Mouse (Mus musculus): ENCODE measurements around the gene Gm867. TPM values are rescaled to one million over a fixed set of nuclear protein-coding genes. Genes with fewer than 3 reads are reported as not detected.

Gene Gm867
- polyA plus RNA-seq, 1 experiment from 2014 or later = 0.39 TPM

DNA sequence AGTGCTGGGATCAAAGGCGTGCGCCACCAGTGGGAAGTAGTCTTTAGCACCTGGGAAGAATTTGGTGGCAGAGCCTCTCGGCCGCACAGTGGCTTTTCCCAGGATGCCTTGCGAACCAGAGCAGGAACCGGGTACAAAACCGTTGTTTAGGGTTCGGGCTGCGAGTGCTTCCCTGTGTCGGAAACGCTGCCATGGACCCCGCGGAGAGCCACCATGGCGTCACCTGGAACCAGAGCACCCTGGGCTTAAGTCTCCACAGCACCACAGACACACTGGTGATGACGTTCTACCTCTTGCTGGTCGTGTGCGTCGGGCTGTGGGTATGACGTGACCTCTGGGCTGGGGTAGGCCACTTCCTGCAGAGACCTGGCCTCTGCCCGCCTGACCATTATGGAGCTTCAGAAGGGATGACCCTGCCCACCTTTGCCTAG lies 13.9 kb upstream of the Gm867 start, which contains the start of gene Gm5134:
Gene Gm5134, plus strand, starts transcription at position 134 of the 431 bp plus-strand sequence.
- Histone ChIP-seq H3K36me3 (ENCODE audit: insufficient read depth, low read length) (no peaks in the 10 kb centered on the region), H3K9ac (ENCODE audit: low read depth, low read length) (no peak within 1 kb of the TSS), H3K27ac (no peak within 1 kb of the TSS), H3K9me3 (replicated peaks; ENCODE audit: low read length) (no peaks in the 10 kb centered on the region), H3K4me2 (ENCODE audit: low read length) (peak within 1 kb of the TSS; percentile 27; the same call in 1 of the 2 replicates), H3K4me3 (replicated peaks; ENCODE audit: low read depth, low read length) (no peak within 1 kb of the TSS), H3K4me1 (replicated peaks; ENCODE audit: insufficient read depth, low read length) (peaks cover 12% of the 10 kb centered on the region; the same call in 1 of the 2 replicates), H3K27me3 (ENCODE audit: insufficient read depth, low read length) (no peaks in the 10 kb centered on the region)
- TF ChIP-seq CTCF (IDR thresholded peaks at IDR 0.05; ENCODE audit: low read depth) = no peak
- DNase-seq (ENCODE audit: low spot score) = no peak
- no peak for ATAC-seq (replicated peaks; ENCODE audit: low FRiP score, low read depth)
- WGBS = 24% methylated on average over 20 of the region's 20 CpGs

DNA sequence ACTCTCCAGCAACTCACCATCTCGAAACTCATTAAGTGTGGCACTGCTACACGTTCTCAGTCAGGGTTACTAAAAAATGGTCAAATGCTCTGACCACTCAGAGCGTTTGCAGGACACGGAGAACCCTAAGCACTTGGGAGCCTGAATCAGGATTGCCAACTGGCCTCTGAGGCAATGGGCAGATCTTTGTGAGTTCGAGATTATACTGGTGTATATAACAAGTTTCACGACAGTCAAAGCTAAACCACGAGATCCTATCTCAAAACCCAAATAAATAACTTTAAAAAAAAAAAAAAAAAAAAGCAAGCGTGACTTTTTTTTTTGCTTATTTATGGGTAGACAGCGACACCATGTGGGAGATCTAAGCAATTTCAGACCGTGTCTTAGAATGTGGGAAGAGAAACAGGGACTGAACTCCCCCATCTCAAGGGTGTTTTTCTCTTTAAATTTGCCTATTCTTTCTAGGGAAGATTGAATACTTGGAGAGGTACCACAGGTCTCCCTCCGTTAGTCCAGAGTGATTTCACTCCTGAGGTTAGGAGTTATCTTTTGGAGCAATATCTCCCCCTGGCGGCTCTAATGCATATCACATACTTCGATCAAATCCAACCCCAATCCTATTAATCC lies 11.1 kb upstream of the Gm867 start:
- Histone ChIP-seq H3K4me2 (ENCODE audit: low read length) (peak overlapping the region; percentile 85), H3K36me3 (ENCODE audit: insufficient read depth, low read length) (no peaks in the 10 kb centered on the region), H3K27ac (no peak overlapping the region), H3K9ac (ENCODE audit: low read depth, low read length) (peak overlapping the region; percentile 53; the same call in 1 of the 2 replicates), H3K27me3 (ENCODE audit: insufficient read depth, low read length) (no peaks in the 10 kb centered on the region), H3K4me3 (replicated peaks; ENCODE audit: low read depth, low read length) (peak overlapping the region; percentile 44), H3K9me3 (replicated peaks; ENCODE audit: low read length) (no peaks in the 10 kb centered on the region), H3K4me1 (replicated peaks; ENCODE audit: insufficient read depth, low read length) (peaks cover 12% of the 10 kb centered on the region; the same call in 1 of the 2 replicates)
- WGBS = 3% methylated on average over 13 of the region's 13 CpGs
- no peak for ATAC-seq (replicated peaks; ENCODE audit: low FRiP score, low read depth)
- peak; percentile 81 for TF ChIP-seq CTCF (IDR thresholded peaks at IDR 0.05; ENCODE audit: low read depth)
- DNase-seq (ENCODE audit: low spot score) = peak; percentile 77

DNA sequence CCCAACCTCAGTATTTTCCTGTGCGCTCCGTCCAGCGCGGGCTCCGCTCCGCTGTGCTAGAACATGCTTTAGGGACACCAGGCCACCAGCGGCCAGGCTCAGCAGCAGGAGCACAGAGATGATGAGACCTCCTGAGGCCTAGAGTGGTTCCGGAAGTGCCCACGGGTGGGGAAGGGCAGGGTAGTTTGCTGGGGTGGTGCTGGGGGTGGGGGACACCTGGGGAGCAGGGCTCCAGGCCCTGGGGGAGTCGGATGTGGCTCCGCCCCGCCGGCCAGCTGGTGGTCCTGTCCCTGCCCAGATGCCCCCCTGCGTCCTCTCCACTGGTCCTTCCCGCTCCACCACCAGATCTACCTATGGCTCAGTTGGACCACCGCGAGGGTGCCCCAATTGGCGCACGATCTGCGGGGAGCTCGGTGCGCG lies 10.3 kb upstream of the Gm867 start:
- Histone ChIP-seq H3K9ac (ENCODE audit: low read depth, low read length) (peak overlapping the region; percentile 53; the same call in 1 of the 2 replicates), H3K4me2 (ENCODE audit: low read length) (peak overlapping the region; percentile 85), H3K27ac (no peak overlapping the region), H3K9me3 (replicated peaks; ENCODE audit: low read length) (no peaks in the 10 kb centered on the region), H3K36me3 (ENCODE audit: insufficient read depth, low read length) (no peaks in the 10 kb centered on the region), H3K4me3 (replicated peaks; ENCODE audit: low read depth, low read length) (peak overlapping the region; percentile 44), H3K4me1 (replicated peaks; ENCODE audit: insufficient read depth, low read length) (peaks cover 12% of the 10 kb centered on the region; the same call in 1 of the 2 replicates), H3K27me3 (ENCODE audit: insufficient read depth, low read length) (no peaks in the 10 kb centered on the region)
- TF ChIP-seq CTCF (IDR thresholded peaks at IDR 0.05; ENCODE audit: low read depth) = no peak
- WGBS = 3% methylated on average over 23 of the region's 23 CpGs
- ATAC-seq (replicated peaks; ENCODE audit: low FRiP score, low read depth) (peak; percentile 79; the same call in 1 of the 2 replicates), DNase-seq (ENCODE audit: low spot score) (peak; percentile 61)

DNA sequence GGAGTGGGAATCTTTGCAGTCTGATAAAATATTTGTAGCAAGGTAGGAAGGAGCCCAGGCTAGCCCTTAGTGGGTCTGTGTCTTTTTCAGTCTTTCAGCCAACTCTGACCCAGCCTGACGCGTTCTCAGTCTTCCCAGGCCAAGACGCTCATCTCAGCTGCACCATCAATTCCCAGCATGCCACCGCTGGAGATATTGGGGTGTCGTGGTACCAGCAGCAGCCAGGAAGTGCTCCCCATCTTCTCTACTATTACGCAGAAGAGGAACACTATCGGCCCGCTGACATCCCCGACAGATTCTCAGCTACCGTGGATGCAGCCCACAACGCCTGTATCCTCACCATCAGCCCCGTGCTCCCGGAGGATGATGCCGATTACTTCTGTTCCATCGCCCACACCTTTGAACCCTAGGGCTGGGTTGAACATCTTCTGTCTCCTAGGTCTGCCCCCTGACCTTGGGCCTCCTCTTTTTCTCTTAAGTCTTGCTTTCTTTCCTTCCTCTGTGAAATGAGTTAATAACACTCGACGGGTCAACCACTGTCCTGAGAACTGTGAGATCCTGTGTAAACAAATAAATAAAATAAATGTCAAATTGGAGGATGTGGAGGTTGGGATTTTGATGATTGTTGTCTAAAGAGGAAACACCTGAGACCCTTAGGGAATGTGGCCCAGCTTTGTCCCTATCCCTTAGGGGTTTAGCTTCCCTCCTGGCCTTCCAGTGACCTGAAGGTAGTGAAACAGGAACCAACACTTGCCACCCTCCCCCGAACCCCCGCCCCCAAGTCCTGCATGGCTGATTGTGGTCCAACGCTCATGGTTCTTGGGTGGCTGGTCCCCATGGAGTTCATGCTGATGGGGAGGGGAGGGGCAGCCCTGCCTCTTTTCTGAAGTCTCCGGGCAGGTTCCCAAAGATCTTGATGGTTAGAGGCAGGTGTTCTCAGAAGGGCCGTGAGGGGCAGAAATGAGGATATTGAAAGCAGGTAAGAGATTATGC lies 8.9 kb upstream of the Gm867 start:
- no peaks in the 10 kb centered on the region for H3K27me3 ChIP-seq (ENCODE audit: insufficient read depth, low read length)
- TF ChIP-seq CTCF (IDR thresholded peaks at IDR 0.05; ENCODE audit: low read depth) = no peak
- peaks cover 12% of the 10 kb centered on the region; the same call in 1 of the 2 replicates for H3K4me1 ChIP-seq (replicated peaks; ENCODE audit: insufficient read depth, low read length)
- DNase-seq (ENCODE audit: low spot score) (no peak), ATAC-seq (replicated peaks; ENCODE audit: low FRiP score, low read depth) (no peak; the same call in 1 of the 2 replicates)
- no peaks in the 10 kb centered on the region for H3K9me3 ChIP-seq (replicated peaks; ENCODE audit: low read length)
- H3K9ac ChIP-seq (ENCODE audit: low read depth, low read length) = peak overlapping the region; percentile 27; the same call in 1 of the 2 replicates
- WGBS = 57% methylated on average over 22 of the region's 22 CpGs
- H3K4me2 ChIP-seq (ENCODE audit: low read length) = 0 out of 2 replicates have a peak overlapping the region, but pooled peaks have one; percentile 3
- no peak overlapping the region for H3K4me3 ChIP-seq (replicated peaks; ENCODE audit: low read depth, low read length)
- no peaks in the 10 kb centered on the region for H3K36me3 ChIP-seq (ENCODE audit: insufficient read depth, low read length)
- H3K27ac ChIP-seq = no peak overlapping the region

DNA sequence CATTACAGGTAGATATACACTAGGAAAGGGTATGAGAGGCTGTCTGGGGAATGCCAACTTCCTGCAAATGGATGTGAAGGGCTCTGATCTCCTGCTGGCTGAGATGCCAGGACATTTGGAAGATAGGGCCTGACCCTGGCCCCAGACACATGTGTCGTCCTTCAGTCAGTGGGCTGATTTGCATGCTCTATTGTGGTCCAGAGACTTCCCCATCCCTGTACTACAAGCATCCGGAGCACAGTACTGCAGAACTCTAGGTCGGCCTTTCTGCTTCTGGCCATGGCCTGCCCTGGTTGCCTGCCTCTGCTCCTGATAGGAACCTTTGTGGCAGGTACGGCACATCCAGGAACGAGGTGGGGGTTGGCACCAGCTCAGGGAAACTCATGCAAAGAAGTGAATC lies 7.6 kb upstream of the Gm867 start:
- Histone ChIP-seq H3K4me1 (replicated peaks; ENCODE audit: insufficient read depth, low read length) (peaks cover 18% of the 10 kb centered on the region; the same call in 1 of the 2 replicates), H3K9ac (ENCODE audit: low read depth, low read length) (no peak overlapping the region), H3K36me3 (ENCODE audit: insufficient read depth, low read length) (no peaks in the 10 kb centered on the region), H3K4me2 (ENCODE audit: low read length) (no peak overlapping the region), H3K9me3 (replicated peaks; ENCODE audit: low read length) (no peaks in the 10 kb centered on the region), H3K27me3 (ENCODE audit: insufficient read depth, low read length) (no peaks in the 10 kb centered on the region), H3K4me3 (replicated peaks; ENCODE audit: low read depth, low read length) (no peak overlapping the region), H3K27ac (no peak overlapping the region)
- 81% methylated on average over 5 of the region's 5 CpGs for WGBS
- no peak for TF ChIP-seq CTCF (IDR thresholded peaks at IDR 0.05; ENCODE audit: low read depth)
- DNase-seq (ENCODE audit: low spot score) (no peak), ATAC-seq (replicated peaks; ENCODE audit: low FRiP score, low read depth) (no peak)

DNA sequence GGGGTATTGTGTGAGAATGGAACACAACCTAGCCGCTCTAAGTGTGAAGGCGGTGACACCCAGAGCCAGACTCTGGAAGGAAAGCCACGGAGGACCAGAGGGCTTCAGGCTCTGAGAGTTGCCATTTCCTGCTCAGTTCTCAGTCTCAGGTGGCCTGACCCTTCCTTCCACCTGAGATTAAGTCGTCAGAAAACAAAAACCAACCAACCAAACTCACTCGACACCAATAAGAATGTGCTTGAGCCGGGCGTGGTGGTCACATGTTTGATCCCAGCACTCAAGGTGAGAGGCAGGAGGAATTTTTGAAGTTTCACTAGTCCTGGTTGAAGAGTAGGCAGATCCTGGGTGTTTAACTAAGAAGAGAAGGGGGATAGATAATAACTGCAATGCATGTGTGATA lies 5.4 kb upstream of the Gm867 start:
- Histone ChIP-seq H3K9ac (ENCODE audit: low read depth, low read length) (no peak overlapping the region), H3K4me3 (replicated peaks; ENCODE audit: low read depth, low read length) (no peak overlapping the region), H3K27me3 (ENCODE audit: insufficient read depth, low read length) (no peaks in the 10 kb centered on the region), H3K4me2 (ENCODE audit: low read length) (no peak overlapping the region), H3K9me3 (replicated peaks; ENCODE audit: low read length) (no peaks in the 10 kb centered on the region), H3K27ac (no peak overlapping the region), H3K36me3 (ENCODE audit: insufficient read depth, low read length) (no peaks in the 10 kb centered on the region), H3K4me1 (replicated peaks; ENCODE audit: insufficient read depth, low read length) (peaks cover 15% of the 10 kb centered on the region; the same call in 1 of the 2 replicates)
- 80% methylated on average over 7 of the region's 7 CpGs for WGBS
- no peak for ATAC-seq (replicated peaks; ENCODE audit: low FRiP score, low read depth)
- TF ChIP-seq CTCF (IDR thresholded peaks at IDR 0.05; ENCODE audit: low read depth) = no peak
- DNase-seq (ENCODE audit: low spot score) = no peak
